Mouse (Mus musculus): Measurements from ENCODE around the gene Trp53i11. TPM values are rescaled to one million over a fixed set of nuclear protein-coding genes. Genes with fewer than 3 reads are reported as not detected.

The Trp53i11 gene
- polyA plus RNA-seq, 1 experiment from 2014 or later, result 191 TPM

DNA sequence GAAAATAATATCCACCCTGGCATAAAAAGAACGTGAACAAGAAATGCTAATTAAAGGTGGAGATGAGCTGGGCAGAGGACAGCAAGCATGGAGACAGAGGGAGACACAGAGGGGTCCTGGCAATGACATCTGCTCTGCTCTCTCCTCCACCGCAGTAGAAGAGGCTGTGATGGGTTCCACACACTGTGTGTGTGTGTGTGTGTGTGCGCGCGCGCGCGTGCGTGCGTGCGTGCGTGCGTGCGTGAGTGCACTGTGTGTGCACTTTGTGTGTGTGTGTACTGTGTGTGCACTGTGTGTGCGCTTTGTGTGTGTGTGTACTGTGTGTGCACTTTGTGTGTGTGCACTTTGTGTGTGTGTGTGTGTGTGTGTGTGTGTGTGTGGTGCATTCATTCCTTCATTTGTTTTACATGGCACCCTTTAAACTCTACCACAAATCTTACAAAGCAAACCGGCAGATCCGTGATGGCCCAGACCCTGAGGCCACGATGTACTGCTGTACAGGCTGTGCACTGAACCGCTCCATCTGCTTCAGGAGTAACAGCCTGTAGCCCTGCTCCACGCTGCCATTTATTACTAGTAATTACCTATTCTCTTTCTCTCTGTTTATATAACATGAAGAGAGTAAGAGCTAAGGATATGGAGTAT is 9.6 kb upstream of the Trp53i11 start:
- Histone ChIP-seq H3K27ac (ENCODE audit: low read depth, low read length) (peak overlapping the region; percentile 94), H3K4me1 (ENCODE audit: control insufficient read depth, insufficient read depth, low read length) (peaks cover 63% of the 10 kb centered on the region), H3K9me3 (ENCODE audit: control insufficient read depth, low read length) (no peaks in the 10 kb centered on the region), H3K4me3 (ENCODE audit: low read depth, low read length) (no peak overlapping the region), H3K4me2 (no peak overlapping the region), H3K36me3 (ENCODE audit: control insufficient read depth, insufficient read depth, low read length) (no peaks in the 10 kb centered on the region), H3K9ac (ENCODE audit: low read length) (no peak overlapping the region), H3K27me3 (ENCODE audit: control insufficient read depth, insufficient read depth, low read length) (no peaks in the 10 kb centered on the region)
- no peak for DNase-seq (ENCODE audit: low spot score, missing footprints)
- 75% methylated on average over 20 of the region's 20 CpGs for WGBS
- peak; percentile 17; the same call in 1 of the 2 replicates for ATAC-seq (ENCODE audit: low FRiP score)

DNA sequence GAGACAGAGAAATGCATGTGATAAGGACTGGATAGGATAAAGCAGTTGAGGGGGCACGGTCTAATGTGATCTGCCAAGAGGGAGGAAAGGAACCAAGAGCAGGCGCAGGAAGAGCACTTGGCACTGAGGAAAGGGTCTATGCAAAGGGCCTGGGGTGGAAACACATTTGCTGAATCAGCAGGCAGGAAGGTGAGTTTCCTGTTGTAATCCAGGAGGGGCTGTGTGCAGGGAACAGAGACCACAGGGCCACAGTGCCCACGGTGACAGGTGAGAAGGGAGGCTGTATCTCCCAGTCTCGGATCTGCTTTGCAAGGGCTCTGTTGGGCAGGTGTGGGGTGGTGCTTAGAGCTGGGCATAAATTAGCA is 9.1 kb upstream of the Trp53i11 start:
- Histone ChIP-seq H3K9ac (ENCODE audit: low read length) (no peak overlapping the region), H3K4me2 (no peak overlapping the region)

DNA sequence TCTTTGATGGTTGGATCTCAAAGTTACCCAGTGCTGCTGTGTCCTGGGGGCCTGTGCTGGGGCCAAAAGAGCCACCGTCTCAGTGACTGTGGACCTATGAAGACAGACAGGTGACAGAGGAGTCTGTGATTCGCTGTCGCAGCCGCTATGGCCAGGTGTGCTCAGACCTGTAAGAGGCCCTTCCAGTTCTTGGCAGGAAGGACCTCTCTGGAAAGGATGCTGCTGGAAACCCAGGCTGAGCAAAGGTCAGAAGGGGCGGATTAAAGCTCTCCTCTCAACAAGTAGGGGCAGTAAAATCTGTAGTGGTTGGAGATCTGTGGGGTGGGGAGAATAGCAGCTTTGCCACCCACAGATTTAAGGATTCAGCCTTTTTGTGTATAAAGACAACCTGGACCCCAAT is 7.7 kb upstream of the Trp53i11 start:
- DNase-seq (ENCODE audit: low spot score, missing footprints) (no peak), ATAC-seq (ENCODE audit: low FRiP score) (no peak)
- H3K4me1 ChIP-seq (ENCODE audit: control insufficient read depth, insufficient read depth, low read length), result peaks cover 48% of the 10 kb centered on the region
- whole genome bisulfite sequencing, result 48% methylated on average over 5 of the region's 5 CpGs
- H3K27ac ChIP-seq (ENCODE audit: low read depth, low read length), result peak overlapping the region; percentile 55; the same call in 1 of the 2 replicates
- H3K4me3 ChIP-seq (ENCODE audit: low read depth, low read length), result no peak overlapping the region
- H3K4me2 ChIP-seq, result peak overlapping the region; percentile 60; the same call in 1 of the 2 replicates
- H3K9ac ChIP-seq (ENCODE audit: low read length), result peak overlapping the region; percentile 81
- H3K36me3 ChIP-seq (ENCODE audit: control insufficient read depth, insufficient read depth, low read length), result no peaks in the 10 kb centered on the region
- H3K9me3 ChIP-seq (ENCODE audit: control insufficient read depth, low read length), result no peaks in the 10 kb centered on the region
- H3K27me3 ChIP-seq (ENCODE audit: control insufficient read depth, insufficient read depth, low read length), result no peaks in the 10 kb centered on the region

More for the DNA sequence above, 9.1 kb upstream of the Trp53i11 start:
- no peaks in the 10 kb centered on the region for H3K27me3 ChIP-seq (ENCODE audit: control insufficient read depth, insufficient read depth, low read length)
- H3K4me1 ChIP-seq (ENCODE audit: control insufficient read depth, insufficient read depth, low read length), result peaks cover 59% of the 10 kb centered on the region
- ATAC-seq (ENCODE audit: low FRiP score) (no peak), DNase-seq (ENCODE audit: low spot score, missing footprints) (no peak)
- H3K27ac ChIP-seq (ENCODE audit: low read depth, low read length), result peak overlapping the region; percentile 94
- no peak overlapping the region for H3K4me3 ChIP-seq (ENCODE audit: low read depth, low read length)
- H3K36me3 ChIP-seq (ENCODE audit: control insufficient read depth, insufficient read depth, low read length), result no peaks in the 10 kb centered on the region
- H3K9me3 ChIP-seq (ENCODE audit: control insufficient read depth, low read length), result no peaks in the 10 kb centered on the region
- 92% methylated on average over 4 of the region's 4 CpGs for WGBS

- DNase-seq (ENCODE audit: low spot score, missing footprints) (peak; percentile 92), ATAC-seq (ENCODE audit: low FRiP score) (peak; percentile 17; the same call in 1 of the 2 replicates)
- Histone ChIP-seq H3K36me3 (ENCODE audit: control insufficient read depth, insufficient read depth, low read length) (no peaks in the 10 kb centered on the region), H3K9ac (ENCODE audit: low read length) (peak overlapping the region; percentile 81), H3K4me3 (ENCODE audit: low read depth, low read length) (peak overlapping the region; percentile 30), H3K4me2 (peak overlapping the region; percentile 60), H3K27me3 (ENCODE audit: control insufficient read depth, insufficient read depth, low read length) (no peaks in the 10 kb centered on the region), H3K9me3 (ENCODE audit: control insufficient read depth, low read length) (no peaks in the 10 kb centered on the region), H3K4me1 (ENCODE audit: control insufficient read depth, insufficient read depth, low read length) (peaks cover 42% of the 10 kb centered on the region), H3K27ac (ENCODE audit: low read depth, low read length) (peak overlapping the region; percentile 55)
- under 1% methylated on average over 41 of the region's 41 CpGs for WGBS
Observed at GRCm38 (mm10) chr2:93180077-93180844, 7.1 kb upstream of the Trp53i11 start.

DNA sequence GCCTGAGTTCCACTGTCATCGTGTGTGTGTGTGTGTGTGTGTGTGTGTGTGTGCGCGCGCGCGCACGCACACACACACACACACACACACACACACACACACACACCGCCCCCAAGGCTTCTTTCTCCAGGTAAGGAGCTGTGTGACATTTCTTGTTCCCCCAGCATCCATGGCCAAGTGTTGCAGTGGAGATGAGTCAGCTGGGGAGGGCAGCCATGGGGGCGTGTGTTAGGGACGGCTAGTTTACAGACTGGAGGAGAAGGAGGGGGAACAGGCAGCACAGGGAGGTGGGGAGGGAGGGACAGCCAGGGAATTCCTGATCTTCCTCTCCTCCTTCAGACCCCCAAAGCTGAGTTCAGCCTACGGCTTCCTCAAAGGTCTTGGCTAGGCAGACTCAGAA is 4.5 kb upstream of the Trp53i11 start:
- Histone ChIP-seq H3K4me1 (ENCODE audit: control insufficient read depth, insufficient read depth, low read length) (peaks cover 18% of the 10 kb centered on the region), H3K9ac (ENCODE audit: low read length) (no peak overlapping the region), H3K36me3 (ENCODE audit: control insufficient read depth, insufficient read depth, low read length) (no peaks in the 10 kb centered on the region), H3K4me2 (no peak overlapping the region), H3K4me3 (ENCODE audit: low read depth, low read length) (no peak overlapping the region), H3K27ac (ENCODE audit: low read depth, low read length) (no peak overlapping the region), H3K27me3 (ENCODE audit: control insufficient read depth, insufficient read depth, low read length) (no peaks in the 10 kb centered on the region; the same call in 1 of the 2 replicates), H3K9me3 (ENCODE audit: control insufficient read depth, low read length) (no peaks in the 10 kb centered on the region)
- no peak for DNase-seq (ENCODE audit: low spot score, missing footprints)
- 75% methylated on average over 11 of the region's 11 CpGs for WGBS
- ATAC-seq (ENCODE audit: low FRiP score), result no peak

DNA sequence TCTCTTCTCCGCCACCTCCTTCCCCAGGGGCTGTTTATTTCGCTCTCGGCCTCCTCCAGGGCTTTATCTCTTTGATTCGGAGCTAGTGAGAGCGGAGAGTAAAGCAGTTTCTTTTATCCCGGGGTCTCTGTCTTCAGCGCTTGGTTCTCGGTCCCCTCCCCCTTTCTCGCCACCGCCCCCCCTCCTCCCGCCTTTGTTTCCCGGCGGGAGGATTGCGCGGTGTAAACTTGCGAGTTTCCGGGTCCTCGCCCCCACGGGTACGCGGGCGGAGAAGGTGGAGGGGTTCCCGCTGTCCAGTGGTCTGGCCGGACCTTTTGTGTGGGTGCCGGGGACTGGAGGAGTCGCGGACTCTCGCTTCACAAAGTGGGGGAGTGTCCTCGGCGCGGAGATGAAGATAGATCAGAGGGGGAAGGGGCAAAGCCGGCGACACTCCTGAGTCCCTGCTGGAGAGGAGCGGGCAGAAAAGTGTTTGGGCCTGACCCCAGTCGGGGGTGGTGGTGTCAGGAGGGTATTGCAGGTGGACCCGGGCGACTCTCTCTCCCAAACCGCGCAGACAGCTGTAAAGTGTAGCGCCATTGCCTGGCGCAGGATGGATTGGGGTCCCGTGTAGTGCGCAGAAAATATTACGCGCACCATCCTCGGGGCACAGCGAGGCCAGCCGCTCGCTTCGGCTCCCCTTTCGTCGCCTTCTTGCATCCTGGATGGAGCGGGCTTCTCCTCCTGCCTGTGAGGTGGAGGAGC is 842 bp downstream of the Trp53i11 start:
- Histone ChIP-seq H3K27ac (ENCODE audit: low read depth, low read length) (peak overlapping the region; percentile 64), H3K4me1 (ENCODE audit: control insufficient read depth, insufficient read depth, low read length) (peaks cover 46% of the 10 kb centered on the region), H3K36me3 (ENCODE audit: control insufficient read depth, insufficient read depth, low read length) (no peaks in the 10 kb centered on the region), H3K27me3 (ENCODE audit: control insufficient read depth, insufficient read depth, low read length) (no peaks in the 10 kb centered on the region; the same call in 1 of the 2 replicates), H3K9me3 (ENCODE audit: control insufficient read depth, low read length) (no peaks in the 10 kb centered on the region), H3K4me2 (peak overlapping the region; percentile 88), H3K9ac (ENCODE audit: low read length) (peak overlapping the region; percentile 80), H3K4me3 (ENCODE audit: low read depth, low read length) (peak overlapping the region; percentile 55)
- ATAC-seq (ENCODE audit: low FRiP score), result peak; percentile 7; the same call in 1 of the 2 replicates
- WGBS, result under 1% methylated on average over 52 of the region's 53 CpGs
- peak; percentile 97 for DNase-seq (ENCODE audit: low spot score, missing footprints)

- Histone ChIP-seq H3K4me3 (ENCODE audit: low read depth, low read length) (peak overlapping the region; percentile 55), H3K36me3 (ENCODE audit: control insufficient read depth, insufficient read depth, low read length) (no peaks in the 10 kb centered on the region), H3K9me3 (ENCODE audit: control insufficient read depth, low read length) (no peaks in the 10 kb centered on the region), H3K27ac (ENCODE audit: low read depth, low read length) (peak overlapping the region; percentile 64), H3K27me3 (ENCODE audit: control insufficient read depth, insufficient read depth, low read length) (no peaks in the 10 kb centered on the region; the same call in 1 of the 2 replicates), H3K4me1 (ENCODE audit: control insufficient read depth, insufficient read depth, low read length) (peaks cover 53% of the 10 kb centered on the region), H3K4me2 (peak overlapping the region; percentile 88), H3K9ac (ENCODE audit: low read length) (peak overlapping the region; percentile 80)
- 7% methylated on average over 19 of the region's 19 CpGs for WGBS
- no peak for ATAC-seq (ENCODE audit: low FRiP score)
- DNase-seq (ENCODE audit: low spot score, missing footprints), result peak; percentile 95
Observed at GRCm38 (mm10) chr2:93188761-93189458, 1.6 kb downstream of the Trp53i11 start.

- Histone ChIP-seq H3K9ac (ENCODE audit: low read length) (peak overlapping the region; percentile 50), H3K9me3 (ENCODE audit: control insufficient read depth, low read length) (no peaks in the 10 kb centered on the region), H3K27ac (ENCODE audit: low read depth, low read length) (peak overlapping the region; percentile 70), H3K36me3 (ENCODE audit: control insufficient read depth, insufficient read depth, low read length) (no peaks in the 10 kb centered on the region), H3K4me2 (peak overlapping the region; percentile 88), H3K27me3 (ENCODE audit: control insufficient read depth, insufficient read depth, low read length) (no peaks in the 10 kb centered on the region; the same call in 1 of the 2 replicates), H3K4me3 (ENCODE audit: low read depth, low read length) (peak overlapping the region; percentile 55), H3K4me1 (ENCODE audit: control insufficient read depth, insufficient read depth, low read length) (peaks cover 65% of the 10 kb centered on the region)
- WGBS, result 13% methylated on average over 9 of the region's 9 CpGs
- ATAC-seq (ENCODE audit: low FRiP score) (no peak), DNase-seq (ENCODE audit: low spot score, missing footprints) (peak; percentile 90)
Observed at GRCm38 (mm10) chr2:93190771-93191487, 3.6 kb downstream of the Trp53i11 start.

All from midbrain, embryonic 11.5 days (tissue).